Mouse (Mus musculus) frontal cortex, postnatal 25 days (tissue): ENCODE results near the gene Serpina3f.
"Not testable (repeated sequence)": the region's sequence is repeated elsewhere in the genome, so short reads cannot be mapped to it uniquely, and the experiment has no call there.

Experiments used
- DNase-seq, 2 experiments: peaks; one replicate each; pipeline ENCODE4 v3.0.0; 2022; ENCODE audit warnings: low spot score in 2 of 2

The Serpina3f gene

DNA sequence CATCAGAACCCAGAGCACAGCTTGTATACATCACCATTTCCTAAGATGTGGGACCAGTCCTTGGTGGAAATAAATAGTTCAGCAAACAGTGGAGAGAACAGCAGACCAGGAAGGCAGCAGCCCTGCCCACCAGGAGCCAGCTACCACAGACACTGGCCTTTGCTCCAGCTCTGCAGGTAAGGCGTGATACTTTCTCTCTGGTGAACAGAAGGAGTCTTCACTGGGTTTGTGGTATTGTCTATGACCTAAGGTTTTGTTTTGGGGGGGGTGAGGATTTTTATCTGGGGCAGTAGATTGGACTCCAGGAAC is at the start of gene Serpina3f:
TSS of gene Serpina3f (plus strand) at position 100 of the 309 bp plus-strand sequence.
- no peak for DNase-seq

DNA sequence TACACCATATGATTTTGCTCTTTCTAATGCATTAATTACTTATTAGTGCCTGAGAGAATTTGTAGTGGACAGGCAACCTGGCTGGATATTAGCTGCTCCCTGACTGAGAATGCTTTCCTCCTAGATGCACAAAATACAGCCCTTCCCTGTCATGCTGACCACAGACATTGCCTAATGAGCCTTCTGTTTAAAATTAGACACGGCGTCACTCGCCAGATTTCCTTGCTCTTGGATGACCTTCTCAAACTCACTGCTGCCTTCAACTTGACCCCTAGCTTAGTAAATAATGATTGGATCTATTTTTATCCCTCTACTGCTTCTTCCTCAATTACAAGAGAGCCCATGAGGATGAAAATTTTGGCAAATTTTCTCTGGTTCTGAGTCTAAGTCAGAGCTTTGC is 39.6 kb upstream of the Serpina3f start:
- no peak for DNase-seq

DNA sequence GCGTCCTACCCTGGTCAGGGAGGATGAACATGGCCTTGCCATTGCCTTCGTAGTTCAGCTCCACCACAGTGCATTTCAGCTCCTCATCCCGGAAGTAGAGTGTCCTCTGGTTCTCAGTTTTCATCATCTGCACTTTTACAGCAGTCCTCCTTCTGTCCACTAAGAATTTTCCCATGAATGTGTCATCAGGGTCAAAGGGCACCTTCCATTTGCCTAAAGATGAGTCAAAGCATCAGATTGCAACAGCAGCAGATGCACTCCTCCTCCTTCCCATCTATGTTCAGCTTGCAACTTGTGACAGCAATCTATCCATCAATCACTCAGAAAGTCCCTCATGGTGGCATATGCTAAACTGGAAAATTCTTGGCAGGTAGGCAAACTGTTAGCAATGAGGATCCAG is 38.7 kb upstream of the Serpina3f start:
- DNase-seq = no peak

DNA sequence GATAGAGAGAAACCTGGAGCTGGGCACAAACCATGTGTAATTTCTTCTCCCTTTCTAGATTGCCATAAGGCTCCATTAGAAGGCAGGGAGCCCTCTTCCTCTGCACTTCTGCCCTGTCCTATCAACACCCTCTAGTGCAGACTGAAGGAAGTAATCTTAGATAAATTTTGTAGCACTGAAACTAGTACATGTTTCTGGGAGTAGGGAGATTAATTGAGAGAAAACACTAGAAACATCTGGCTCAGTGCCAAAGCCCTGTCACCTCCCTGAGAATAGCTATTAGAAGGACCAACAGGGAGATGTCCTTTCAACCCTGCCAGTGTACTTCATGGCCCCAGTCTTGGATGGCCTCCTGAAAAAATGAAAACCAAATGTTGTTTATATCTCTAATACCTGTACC is 35.8 kb upstream of the Serpina3f start:
- no peak for DNase-seq

DNA sequence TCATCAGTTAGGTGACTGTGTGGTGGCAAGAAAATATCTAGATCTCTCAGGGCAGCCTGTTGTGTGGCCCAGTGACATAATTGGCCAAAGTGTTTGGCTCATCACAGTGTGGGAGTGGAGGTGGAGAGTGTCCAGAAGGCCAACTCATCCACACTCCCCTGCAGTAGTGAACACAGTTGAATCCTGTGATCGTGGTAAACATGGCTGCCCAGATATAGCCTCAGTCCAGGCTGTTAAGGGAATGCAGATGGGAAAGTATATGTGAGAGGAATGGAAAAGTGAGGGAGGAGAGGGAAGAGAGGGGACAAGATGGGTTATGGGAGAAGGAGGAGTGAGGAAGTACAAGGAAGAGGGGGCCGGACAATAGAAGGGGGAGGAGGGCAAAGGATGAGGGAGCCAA is 35.4 kb upstream of the Serpina3f start:
- no peak for DNase-seq

DNA sequence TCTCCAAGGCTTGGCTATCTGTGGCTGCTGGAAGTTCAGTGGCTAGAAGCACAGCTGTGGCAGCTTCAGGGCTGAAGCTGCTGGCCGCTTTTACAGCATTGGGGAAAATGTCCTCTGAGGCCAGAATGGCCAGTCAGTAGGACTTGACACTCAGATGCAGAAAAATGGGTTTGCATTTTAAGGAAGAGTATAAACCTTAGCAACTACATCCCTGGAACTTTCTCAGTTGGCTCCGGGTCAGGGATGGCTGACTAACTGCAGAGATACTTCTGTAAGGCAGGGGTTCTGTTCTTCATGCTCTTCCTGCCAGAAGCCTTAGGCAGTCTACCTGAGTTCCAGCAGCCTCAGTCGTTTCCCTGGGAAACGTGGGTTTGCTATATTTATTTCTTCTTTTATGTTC is 29.3 kb upstream of the Serpina3f start:
- no peak for DNase-seq

DNA sequence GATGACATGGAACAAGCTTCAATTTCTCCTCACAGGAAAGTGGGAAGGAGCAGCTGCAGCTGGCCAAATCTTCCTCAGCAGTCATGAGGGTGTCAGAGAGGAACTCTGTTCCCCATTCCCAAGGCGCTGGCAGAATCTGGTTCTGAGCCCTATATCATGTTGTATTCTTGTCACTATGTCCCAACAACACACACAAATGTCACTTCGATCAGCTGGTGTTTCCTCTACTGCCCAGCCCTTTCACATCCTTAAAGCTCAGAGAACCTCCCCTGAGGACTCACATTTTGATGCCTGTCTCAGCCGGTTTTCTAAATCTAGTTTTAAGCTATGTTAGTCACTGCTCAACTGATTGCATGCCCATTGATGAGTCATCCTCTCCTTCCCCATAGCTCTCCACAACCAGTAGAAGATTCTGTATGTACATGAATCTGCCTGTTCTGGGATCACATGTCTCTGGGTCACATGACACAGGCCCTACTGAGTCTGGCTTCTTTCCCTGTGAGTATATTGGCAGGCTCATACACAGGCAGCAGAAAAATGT is 28.2 kb upstream of the Serpina3f start:
- peak in 1 of 2 experiments; percentile 5 for DNase-seq

DNA sequence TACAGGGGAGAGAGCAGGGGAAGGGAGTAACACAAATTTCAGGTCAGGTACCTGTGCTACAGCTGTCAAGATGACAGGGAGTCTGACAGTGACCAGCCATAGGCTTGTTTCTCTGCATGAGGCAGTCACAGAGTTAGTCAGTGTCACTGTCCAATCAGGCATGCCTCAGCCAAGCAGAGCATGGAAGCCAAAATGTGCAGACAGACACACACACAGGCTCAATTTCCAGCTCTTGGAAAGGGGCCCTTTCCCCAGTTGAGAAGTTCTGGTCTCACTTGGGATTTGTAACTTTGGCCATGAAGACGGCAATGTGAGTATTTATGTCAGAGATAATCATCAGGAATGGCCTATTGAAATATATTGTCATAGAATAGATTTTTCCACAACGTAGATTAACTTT is 25.1 kb upstream of the Serpina3f start:
- no peak for DNase-seq

DNA sequence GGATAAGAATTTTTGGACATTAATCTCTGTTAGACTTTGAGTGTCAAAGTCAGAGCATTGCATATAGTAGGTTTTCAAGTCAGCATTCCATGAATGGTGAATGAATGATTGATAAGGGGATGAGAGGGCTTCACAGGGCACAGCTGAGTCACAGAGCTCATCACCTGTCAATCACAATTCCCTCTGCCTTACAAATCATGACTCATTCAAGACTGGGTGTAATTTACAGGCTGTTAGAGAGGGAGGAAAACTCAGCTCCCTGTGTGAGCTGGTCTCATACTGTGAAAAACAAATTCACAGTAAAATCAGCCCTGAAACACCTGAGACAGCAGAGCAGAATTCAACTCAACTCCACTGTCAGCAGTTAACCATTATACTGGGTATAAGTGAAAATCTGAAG is 23.5 kb upstream of the Serpina3f start:
- DNase-seq = no peak

DNA sequence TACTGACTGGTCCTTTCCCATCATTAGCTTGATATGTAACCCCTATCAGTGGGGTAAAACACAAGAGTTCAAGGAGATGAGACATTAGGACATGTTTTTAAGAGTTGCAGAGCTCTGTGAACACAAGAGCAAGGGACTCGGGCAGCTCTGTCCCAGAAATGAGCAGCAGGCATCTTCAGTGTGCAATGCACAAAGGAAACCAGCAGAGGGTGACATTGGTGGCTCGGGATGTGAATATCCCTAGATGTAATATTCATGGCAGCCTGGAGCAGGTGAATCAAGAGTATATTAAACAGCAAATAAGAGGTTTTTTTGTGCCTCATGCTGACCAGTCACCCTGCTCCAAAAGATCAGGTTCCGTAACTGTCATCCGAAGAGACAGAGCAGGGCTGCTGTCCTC is 5.2 kb upstream of the Serpina3f start:
- no peak for DNase-seq

DNA sequence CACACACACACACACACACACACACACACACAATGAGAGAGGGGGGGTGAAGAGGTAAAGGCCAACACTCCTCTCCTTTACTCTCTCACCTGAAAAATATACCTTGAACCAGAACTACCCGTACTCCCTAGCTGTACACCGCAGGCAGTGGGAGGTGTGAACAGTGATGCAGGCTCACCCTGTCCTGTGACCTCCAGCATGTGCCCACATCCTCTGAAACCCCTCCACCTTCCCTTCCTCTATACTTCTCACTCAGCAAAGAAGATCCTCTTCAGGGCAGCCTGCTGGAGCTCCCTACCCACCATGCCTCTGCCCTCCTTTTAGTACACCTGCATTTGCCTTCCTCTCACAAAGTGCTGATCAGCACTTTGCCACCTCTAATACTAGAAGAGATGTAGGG is 4.5 kb upstream of the Serpina3f start:
- no peak for DNase-seq

DNA sequence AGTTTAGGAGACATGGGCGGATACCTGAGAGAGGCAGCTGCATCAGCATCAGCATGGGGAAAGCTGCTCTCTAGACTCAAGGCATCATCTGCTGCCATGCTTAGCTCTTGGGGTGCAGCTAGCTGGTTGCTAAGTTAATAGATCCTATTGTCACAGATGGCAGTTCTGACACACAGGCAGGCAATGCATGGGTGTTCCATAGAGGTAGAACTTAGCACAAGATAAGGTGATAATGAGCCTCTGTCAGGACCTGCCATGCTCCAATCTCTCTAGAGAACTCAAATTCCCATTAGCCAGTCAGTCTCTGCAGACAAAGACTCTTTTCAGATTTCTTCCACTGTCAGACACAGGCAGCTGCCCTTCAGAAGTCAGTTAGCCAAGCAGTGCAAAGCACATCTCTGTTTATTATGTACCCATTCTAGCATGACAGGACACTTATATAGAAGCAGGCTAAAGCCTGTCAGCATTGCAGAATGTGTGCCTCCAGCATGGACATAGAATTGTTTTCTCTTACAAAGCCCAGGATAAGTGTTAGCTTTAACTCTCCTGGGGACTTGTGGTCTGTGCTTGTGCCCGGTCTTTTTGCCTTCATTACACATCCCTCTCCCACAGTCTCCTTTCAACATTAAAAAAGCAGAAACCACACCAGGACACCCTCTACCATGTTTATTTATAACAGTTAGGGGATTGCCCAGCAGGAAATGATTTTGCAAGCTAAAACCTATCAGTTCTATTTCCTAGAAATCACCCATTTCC is 477 bp upstream of the Serpina3f start:
- DNase-seq = no peak

DNA sequence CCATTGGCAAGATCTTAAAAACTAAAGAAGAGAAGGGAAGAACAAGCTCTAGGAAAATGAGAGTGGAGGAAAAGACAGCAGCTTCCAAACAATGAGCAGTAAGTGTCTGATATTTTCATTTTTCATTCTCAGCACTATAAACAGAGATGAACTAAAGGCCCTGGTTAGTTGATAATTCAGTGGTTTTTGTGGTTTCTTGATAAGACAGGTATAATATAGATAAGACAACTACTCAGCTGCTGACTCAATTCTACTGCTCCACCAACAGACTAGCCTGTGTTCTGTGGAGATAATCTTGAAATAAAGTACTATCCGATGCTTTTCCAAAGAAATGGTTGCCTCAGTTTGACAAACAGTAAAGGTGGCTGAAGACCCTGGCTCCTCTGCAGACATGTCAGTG is 905 bp downstream of the Serpina3f start:
- no peak for DNase-seq

DNA sequence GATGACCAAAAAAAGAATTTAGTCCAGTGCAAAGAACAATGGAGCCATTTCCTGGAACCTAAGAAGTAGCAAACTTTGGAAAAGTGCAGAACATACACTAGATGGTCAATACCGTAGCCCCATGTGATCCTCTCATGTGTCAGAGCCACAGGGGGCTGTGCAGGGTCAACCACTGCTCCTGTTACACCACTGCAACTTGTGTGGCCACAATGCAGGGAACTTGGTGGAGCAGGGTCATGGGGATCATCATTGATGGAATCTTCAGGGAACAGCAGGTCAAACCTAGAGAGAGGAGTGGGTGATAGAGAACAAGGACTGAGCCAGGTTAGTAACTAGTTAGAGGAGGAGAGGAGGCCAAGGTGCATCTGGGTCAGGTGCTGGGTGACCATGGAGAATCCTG is 7.3 kb downstream of the Serpina3f start:
- DNase-seq = no peak

DNA sequence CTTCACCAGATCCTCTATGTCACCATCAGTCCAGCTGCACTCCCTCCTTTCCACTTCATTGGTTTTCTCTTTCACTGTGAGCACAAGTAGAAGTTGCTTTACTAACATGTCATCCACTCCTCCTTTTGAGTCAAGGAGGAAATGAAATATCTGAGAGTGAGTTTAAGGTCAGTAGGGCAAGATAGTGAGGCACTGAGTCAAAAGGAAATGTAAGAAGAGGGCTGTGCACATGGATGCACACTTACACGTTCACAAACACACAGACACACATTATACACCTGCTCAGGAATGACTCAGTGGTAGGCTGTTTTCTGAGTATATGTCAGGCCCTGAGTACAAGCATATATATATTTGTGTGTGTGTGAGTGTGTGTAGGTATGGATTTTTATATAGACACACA is 9.3 kb downstream of the Serpina3f start:
- no peak for DNase-seq

DNA sequence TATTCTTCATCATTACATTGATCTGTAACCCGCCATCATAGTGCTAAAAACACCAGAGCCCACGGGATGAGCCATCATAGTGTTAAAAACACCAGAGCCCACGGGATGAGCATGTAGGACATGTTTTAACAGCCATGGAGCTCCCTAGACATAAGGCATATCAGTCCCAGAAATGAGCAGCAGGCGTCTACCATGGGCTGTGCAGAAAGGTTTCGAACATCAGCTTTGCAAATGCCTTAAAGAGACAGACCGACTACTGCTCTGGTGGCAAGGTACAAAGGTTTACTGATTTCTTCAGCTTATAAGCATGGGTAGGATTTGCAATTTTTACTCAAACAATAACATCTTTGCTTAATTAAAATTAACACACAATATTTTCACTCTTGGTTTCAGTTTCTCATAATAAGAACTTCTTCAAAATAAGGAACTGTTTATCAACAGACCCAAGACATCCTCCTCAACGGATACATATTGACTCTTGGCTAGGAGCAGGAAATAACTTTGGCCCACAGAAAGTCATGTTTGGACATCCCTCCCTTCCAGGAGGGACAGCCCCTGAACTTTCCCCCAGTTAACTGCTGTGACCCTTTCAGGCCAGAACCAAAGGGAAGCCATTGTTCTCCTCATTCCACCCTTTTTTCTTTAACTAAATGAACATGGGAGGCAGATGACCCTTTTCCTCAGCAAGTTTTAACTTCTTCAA is 10.4 kb downstream of the Serpina3f start:
- no peak for DNase-seq

DNA sequence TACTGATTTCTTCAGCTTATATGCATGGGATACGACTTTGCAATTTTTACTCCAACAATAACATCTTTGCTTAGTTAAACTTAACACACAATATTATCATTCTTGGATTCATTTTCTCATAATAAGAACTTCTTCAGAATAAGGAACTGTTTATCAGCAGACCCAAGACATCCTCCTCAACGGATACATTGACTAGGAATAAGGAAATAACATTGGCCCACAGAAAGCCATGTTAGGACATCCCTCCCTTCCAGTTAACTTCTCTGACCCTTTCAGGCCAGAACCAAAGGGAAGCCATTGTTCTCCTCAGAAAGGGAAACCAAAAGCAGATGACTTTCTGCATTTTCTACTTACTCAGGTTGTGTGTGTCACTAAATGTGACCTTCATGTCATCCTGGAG is 16.4 kb downstream of the Serpina3f start:
- no peak for DNase-seq

DNA sequence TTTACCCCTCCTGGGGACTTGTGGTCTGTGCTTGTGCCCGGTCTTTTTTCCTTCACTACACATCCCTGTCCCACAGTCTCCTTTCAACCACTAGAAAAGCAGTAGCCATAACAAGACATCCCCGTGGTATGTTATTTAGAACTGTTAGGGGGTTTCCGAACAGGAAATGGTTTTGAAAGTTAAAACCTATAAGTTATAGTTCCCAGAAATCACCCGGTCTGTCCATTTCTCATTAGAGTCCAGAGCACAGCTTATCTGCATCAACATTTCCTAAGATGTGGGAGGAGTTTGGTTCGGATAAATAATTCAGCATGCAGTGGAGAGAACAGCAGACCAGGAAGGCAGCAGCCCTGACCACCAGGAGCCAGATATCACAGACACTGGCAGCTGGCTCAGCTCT is 21.6 kb downstream of the Serpina3f start, which contains the start of gene Serpina3g:
TSS of gene Serpina3g (plus strand) at position 331 of the 400 bp plus-strand sequence.
- DNase-seq = no peak

DNA sequence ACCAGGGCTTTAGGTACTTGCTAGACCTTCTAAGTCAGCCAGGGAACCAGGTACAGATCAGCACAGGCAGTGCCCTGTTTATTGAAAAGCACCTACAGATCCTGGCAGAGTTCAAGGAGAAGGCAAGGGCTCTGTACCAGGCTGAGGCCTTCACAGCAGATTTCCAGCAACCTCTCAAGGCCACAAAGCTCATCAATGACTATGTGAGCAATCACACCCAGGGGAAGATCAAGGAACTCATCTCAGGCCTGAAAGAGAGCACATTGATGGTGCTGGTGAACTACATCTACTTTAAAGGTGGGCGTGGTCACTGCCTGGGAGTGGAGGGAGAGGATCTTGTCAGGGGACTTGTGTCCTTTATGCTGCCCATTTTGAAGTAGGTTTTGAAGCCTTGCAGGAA is 23.7 kb downstream of the Serpina3f start:
- not testable (repeated sequence) for DNase-seq

DNA sequence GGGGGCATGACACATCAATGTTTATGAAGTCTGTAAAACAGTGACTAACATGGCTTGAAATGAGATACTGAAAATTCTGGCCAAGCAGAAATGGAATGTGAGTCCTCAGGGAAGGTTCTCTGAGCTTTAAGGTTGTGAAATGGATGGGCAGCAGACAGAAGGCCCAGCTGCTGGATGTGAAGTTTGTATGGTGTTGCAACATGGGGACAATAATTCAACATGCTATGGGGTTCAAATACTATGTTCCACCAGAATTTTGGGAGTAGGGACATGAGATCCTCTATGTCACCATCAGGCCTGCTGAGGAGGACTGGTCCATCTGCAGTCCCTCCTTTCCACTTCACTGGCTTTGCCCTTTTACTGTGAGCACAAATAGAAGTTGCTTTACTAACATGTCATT is 29.0 kb downstream of the Serpina3f start:
- DNase-seq = no peak

DNA sequence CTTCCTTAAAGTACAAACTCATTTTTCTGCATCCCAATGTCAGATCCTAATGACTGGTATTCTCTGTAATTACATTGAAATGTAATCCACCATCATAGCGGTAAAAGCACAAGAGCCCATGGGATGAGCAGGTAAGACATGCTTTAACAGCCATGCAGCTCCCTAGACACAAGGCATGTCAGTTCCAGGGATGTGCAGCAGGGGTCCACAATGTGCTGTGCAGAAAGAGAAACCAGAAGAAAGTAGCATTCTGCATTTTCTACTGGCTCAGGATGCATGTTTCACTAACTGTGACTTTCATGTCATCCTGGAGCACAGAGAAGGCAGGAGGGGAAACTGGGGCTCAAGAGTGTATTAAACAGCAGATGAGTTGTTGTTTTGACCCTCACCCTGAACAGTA is 30.7 kb downstream of the Serpina3f start:
- DNase-seq = peak; percentile 7 to 15

DNA sequence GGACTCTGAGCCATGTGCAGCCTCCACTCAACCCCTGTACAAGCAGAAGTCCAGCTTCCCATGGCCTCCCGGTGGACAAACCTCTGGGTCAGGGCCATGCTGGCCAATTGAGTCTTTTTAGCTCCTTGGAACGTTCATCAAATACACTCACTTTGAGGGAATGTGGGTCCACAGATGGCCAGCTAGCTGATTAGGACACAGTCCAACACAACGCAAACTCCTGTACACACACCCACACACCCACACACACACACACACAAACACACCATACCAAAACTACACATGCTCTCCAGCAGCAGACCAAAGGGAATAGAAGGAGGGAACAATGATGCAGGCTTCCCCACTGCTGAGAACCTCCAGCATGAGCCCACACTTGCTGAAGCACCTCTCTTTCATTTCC is 31.3 kb downstream of the Serpina3f start:
- no peak for DNase-seq

DNA sequence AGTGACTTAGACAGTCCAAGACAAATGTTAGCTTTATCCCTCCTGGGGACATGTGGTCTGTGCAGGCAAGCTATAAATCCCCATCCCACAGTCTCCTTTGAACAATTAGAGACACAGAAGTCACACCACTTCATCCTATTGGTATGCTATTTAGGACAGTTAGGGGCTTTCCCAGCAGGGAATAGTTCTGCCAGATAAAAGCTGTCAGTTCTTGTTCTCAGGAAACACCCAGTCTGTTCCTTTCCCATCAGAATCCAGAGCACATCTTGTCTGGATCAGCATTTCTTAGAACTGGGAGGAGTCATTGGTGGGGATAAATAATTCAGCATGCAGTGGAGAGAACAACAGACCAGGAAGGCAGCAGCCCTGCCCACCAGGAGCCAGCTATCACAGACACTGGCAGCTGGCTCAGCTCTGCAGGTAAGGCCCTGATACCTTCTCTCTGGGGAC is 33.2 kb downstream of the Serpina3f start:
- DNase-seq = no peak
